Mouse (Mus musculus): ENCODE data around the gene Tent4b.

DNA sequence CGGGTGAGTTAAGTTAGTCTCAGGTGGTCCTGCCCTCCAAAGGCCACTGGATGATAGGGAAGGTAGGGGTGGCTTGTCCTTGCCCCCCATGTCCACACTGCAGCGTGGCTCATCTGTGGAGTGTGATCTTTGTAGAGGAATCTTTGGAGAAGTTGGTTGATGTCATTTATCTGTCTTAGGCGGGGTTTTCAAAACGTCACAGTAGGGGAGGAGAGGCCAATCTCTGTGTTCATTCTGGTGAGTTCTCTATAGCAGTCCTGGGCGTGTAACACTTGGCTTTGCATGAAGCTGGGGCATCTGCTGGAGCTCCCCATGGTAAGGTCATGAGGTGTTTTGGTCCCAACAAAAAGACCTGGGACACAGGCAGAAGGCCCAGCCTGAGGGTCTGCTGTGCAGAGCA is 75.1 kb downstream of the Tent4b start:
- TF ChIP-seq CTCF (IDR thresholded peaks at IDR 0.05; ENCODE audit: low read depth) (no peak), EP300 (IDR thresholded peaks at IDR 0.05; ENCODE audit: low read depth) (no peak)

Measured in liver, postnatal 0 days (tissue).